Mouse (Mus musculus) brain, embryonic 14.5 days (tissue): ENCODE data around the gene Duxf3.
"Not testable (repeated sequence)": the region's sequence is repeated elsewhere in the genome, so short reads cannot be mapped to it uniquely, and the experiment has no call there.

Experiments
- CTCF ChIP-seq: fragments of 200-500 bp; IDR thresholded peaks from 2 replicates; pipeline ENCODE4 v1.5.1; 2012; ENCODE audit warnings: inconsistent platforms, mild to moderate bottlenecking, moderate library complexity, borderline replicate concordance; ENCODE audit not compliant: insufficient read depth, insufficient read length; ENCODE audit errors: extremely low read depth
- POLR2A ChIP-seq: fragments of 200-500 bp; IDR thresholded peaks from 2 replicates; pipeline ENCODE4 v1.6.1; 2012; ENCODE audit warnings: mild to moderate bottlenecking, inconsistent platforms, borderline replicate concordance; ENCODE audit not compliant: poor library complexity, insufficient read depth, insufficient read length, severe bottlenecking; ENCODE audit errors: extremely low read depth

DNA sequence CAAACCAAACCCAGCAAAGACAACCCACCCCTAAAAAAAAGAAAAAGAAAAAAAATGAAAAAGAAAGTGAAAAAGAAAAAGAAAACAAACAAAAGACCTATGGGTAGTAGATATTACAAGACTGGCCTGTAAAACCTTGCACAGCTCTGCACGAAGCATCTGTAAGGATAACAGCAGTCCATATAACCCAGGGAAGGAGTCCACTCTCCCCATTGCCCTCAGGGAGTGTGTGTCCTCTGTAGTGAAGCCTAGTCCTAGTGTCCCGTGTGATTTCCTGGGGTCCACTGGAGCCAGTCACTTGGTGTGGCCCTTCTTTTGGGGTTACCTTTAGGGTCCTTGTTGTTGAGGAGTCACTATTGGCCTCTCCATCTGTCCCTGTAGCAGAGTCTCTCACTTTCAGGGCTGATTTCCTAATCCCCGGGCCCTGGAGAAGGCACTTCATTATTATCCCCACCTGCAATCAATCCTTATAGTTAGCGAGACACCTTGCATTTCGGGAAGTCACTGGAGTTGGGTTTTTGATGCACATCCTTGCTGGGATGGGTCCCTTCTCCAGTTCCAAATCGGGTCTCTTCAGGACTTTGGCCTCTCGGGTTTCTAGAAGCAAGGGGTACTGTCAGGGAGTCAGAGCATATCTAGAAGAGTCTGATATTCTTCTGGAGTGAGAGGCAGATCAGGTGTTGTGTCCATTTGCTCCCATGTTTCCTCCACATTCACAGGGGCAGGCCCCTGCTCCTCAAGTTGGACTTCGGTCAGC is 6.7 kb upstream of the Duxf3 start:
- not testable (repeated sequence) for TF ChIP-seq CTCF, POLR2A
